Mouse (Mus musculus): Measurements from ENCODE around the gene Gm49396. TPM values are rescaled to one million over a fixed set of nuclear protein-coding genes. Genes with fewer than 3 reads are reported as not detected.

The Gm49396 gene
- polyA plus RNA-seq, 1 experiment from 2014 or later, result 4.1 TPM

DNA sequence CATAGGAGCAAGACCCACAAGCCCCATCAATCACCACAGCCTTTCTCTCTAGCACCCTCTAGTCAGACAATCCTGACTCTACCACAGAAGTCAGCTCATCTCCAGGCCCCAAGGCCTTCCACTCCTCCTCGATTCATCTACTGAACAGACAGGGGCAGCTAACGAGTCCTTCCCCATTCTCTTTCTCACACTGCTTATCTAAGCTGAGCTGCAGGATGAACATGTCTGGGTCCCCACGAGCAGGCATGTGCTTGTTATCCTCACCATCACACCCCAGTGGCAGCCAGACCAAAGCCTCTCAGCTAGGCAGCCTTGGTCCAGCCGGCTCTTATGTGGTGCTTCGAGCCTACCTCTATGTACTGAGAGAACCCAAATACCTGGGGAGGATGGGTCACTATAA, 9.2 kb downstream of the Gm49396 start:
- no peaks in the 10 kb centered on the region for H3K9me3 ChIP-seq (replicated peaks; ENCODE audit: control insufficient read depth, low read length)
- peaks cover 7% of the 10 kb centered on the region for H3K4me1 ChIP-seq (ENCODE audit: control insufficient read depth, low read depth, low read length)
- no peaks in the 10 kb centered on the region for H3K27me3 ChIP-seq (ENCODE audit: control insufficient read depth, insufficient read depth, low read depth, low read length)
- 46% methylated on average over 5 of the region's 5 CpGs for WGBS (ENCODE audit: insufficient replicate concordance)
- ATAC-seq (ENCODE audit: low read depth), result peak; percentile 27; the same call in 1 of the 2 replicates
- H3K36me3 ChIP-seq (ENCODE audit: control insufficient read depth, insufficient read depth), result peaks cover 82% of the 10 kb centered on the region
- H3K4me2 ChIP-seq (ENCODE audit: low read depth, low read length), result no peak overlapping the region
- H3K4me3 ChIP-seq (ENCODE audit: low read depth, low read length), result no peak overlapping the region
- no peak overlapping the region for H3K9ac ChIP-seq (ENCODE audit: low read depth, low read length)
- H3K27ac ChIP-seq (ENCODE audit: low read length), result no peak overlapping the region

DNA sequence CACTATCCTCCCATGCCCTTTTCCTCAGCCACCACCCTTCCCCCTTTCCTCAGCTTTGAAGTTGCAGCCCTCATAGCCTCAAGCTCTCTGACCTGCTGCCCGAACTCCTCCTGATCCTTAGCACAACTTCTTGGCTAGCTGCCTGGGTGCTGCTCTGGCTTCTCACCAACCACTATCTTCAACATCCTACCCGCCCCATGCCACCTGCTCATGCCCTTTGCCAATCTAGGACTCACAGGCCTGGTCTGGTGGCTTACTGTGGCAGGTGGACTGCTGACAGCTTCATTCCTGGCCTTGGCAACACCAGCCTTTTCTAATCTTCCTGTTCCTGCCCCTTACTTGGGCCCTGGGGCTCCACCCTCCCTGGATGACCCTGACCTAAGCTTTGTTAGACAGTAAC, 9.8 kb downstream of the Gm49396 start:
- no peaks in the 10 kb centered on the region for H3K9me3 ChIP-seq (replicated peaks; ENCODE audit: control insufficient read depth, low read length)
- H3K27me3 ChIP-seq (ENCODE audit: control insufficient read depth, insufficient read depth, low read depth, low read length), result no peaks in the 10 kb centered on the region
- peaks cover 85% of the 10 kb centered on the region for H3K36me3 ChIP-seq (ENCODE audit: control insufficient read depth, insufficient read depth)
- no peak overlapping the region for H3K27ac ChIP-seq (ENCODE audit: low read length)
- ATAC-seq (ENCODE audit: low read depth), result 0 out of 2 replicates have a peak, but pooled peaks have one; percentile 28
- H3K4me3 ChIP-seq (ENCODE audit: low read depth, low read length), result no peak overlapping the region
- peaks cover 7% of the 10 kb centered on the region for H3K4me1 ChIP-seq (ENCODE audit: control insufficient read depth, low read depth, low read length)
- no peak overlapping the region for H3K4me2 ChIP-seq (ENCODE audit: low read depth, low read length)
- WGBS (ENCODE audit: insufficient replicate concordance), result 55% methylated on average over 2 of the region's 2 CpGs
- H3K9ac ChIP-seq (ENCODE audit: low read depth, low read length), result no peak overlapping the region

DNA sequence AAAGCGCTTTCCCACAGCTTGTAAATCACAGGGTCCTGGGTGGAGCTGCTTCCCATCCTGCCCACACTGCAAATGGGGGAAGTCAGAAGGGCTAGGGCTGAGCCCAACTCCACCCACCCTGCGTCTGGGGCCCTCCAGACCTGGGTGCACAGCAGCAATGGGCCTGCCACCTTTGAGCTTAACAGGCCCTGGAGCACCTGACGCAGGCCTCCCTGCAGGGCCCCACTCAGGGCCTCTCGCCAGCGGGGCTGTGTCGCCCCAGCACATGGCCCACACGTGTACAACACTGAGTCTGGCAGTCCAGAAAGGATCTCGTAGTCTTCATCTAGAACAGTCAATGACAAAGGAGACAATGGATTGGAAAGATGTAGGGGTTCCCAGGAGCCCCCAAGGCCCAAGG, 16.8 kb downstream of the Gm49396 start:
- Histone ChIP-seq H3K4me2 (ENCODE audit: low read depth, low read length) (no peak overlapping the region), H3K27me3 (ENCODE audit: control insufficient read depth, insufficient read depth, low read depth, low read length) (no peaks in the 10 kb centered on the region), H3K9me3 (replicated peaks; ENCODE audit: control insufficient read depth, low read length) (no peaks in the 10 kb centered on the region), H3K4me3 (ENCODE audit: low read depth, low read length) (no peak overlapping the region), H3K27ac (ENCODE audit: low read length) (no peak overlapping the region), H3K9ac (ENCODE audit: low read depth, low read length) (no peak overlapping the region), H3K4me1 (ENCODE audit: control insufficient read depth, low read depth, low read length) (no peaks in the 10 kb centered on the region), H3K36me3 (ENCODE audit: control insufficient read depth, insufficient read depth) (peaks cover 78% of the 10 kb centered on the region)
- no peak for ATAC-seq (ENCODE audit: low read depth)
- 77% methylated on average over 8 of the region's 8 CpGs for WGBS (ENCODE audit: insufficient replicate concordance)

DNA sequence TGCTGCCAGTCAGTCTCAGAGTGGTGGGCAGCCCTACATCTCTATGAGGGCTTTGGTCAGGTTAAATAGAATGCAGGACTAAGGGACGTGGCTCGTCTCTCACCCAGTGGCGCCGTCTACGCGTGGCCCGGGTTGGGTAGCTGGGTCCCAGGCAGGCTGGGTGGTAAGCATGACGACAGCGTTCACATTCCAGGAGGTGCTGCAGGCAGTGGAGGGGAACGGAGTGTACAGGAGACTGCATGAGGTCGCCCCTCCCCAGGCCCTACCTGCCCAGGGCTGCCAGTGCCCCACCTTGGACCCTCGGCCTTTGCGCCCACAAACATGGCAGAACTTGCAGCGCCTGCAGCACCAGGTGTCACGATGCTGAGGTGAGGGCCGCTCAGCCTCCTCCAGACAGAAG, 18.4 kb downstream of the Gm49396 start:
- Histone ChIP-seq H3K36me3 (ENCODE audit: control insufficient read depth, insufficient read depth) (peaks cover 79% of the 10 kb centered on the region), H3K9me3 (replicated peaks; ENCODE audit: control insufficient read depth, low read length) (no peaks in the 10 kb centered on the region), H3K27ac (ENCODE audit: low read length) (no peak overlapping the region), H3K27me3 (ENCODE audit: control insufficient read depth, insufficient read depth, low read depth, low read length) (no peaks in the 10 kb centered on the region), H3K4me2 (ENCODE audit: low read depth, low read length) (no peak overlapping the region), H3K4me3 (ENCODE audit: low read depth, low read length) (no peak overlapping the region), H3K4me1 (ENCODE audit: control insufficient read depth, low read depth, low read length) (peaks cover under 1% of the 10 kb centered on the region), H3K9ac (ENCODE audit: low read depth, low read length) (no peak overlapping the region)
- no peak for ATAC-seq (ENCODE audit: low read depth)
- whole genome bisulfite sequencing (ENCODE audit: insufficient replicate concordance), result 86% methylated on average over 16 of the region's 16 CpGs

DNA sequence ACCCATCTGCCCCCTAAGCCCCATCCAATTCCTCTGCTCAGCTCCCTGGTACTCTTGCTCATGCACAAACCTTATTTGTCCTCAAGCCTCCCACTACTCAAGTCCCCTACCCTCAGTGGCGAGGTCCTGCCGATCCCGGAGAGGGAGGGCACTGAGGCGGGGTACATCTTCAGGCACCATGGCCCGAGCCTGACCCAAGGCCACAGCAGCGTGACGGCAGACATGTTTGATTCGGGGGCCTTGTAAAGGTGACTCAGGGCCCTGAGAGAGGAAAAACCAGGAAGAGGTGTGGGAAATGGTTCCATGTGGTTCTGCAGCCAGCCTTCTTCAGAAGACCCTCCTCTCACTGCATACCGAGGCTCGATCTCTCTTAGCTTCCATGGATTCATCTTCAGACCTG, 21.2 kb downstream of the Gm49396 start:
- 86% methylated on average over 10 of the region's 10 CpGs for WGBS (ENCODE audit: insufficient replicate concordance)
- Histone ChIP-seq H3K27ac (ENCODE audit: low read length) (no peak overlapping the region), H3K4me1 (ENCODE audit: control insufficient read depth, low read depth, low read length) (peaks cover 14% of the 10 kb centered on the region), H3K27me3 (ENCODE audit: control insufficient read depth, insufficient read depth, low read depth, low read length) (no peaks in the 10 kb centered on the region), H3K4me2 (ENCODE audit: low read depth, low read length) (no peak overlapping the region), H3K9me3 (replicated peaks; ENCODE audit: control insufficient read depth, low read length) (no peaks in the 10 kb centered on the region), H3K4me3 (ENCODE audit: low read depth, low read length) (no peak overlapping the region), H3K36me3 (ENCODE audit: control insufficient read depth, insufficient read depth) (peaks cover 58% of the 10 kb centered on the region), H3K9ac (ENCODE audit: low read depth, low read length) (no peak overlapping the region)
- no peak for ATAC-seq (ENCODE audit: low read depth)

DNA sequence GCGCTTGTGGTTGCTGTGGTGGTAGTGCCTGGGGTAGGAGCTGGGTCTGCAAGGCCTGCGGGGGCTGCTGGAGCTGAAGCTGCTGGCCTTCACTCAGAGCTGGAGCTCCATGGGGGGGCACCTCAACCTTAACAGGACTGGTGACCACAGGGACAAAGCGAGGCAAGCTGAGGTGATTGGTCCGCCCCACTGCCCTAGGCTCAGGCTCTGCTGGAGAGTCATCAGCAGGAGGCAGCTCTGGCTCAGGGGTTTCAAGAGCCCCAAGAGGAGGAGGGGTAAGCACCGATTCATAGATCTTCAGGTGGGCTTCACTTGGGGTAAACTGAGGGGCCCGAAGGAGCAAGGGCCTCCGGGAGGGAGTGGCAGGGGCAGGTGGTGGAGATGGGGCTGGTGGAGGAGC, 22.0 kb downstream of the Gm49396 start:
- H3K4me3 ChIP-seq (ENCODE audit: low read depth, low read length), result no peak overlapping the region
- ATAC-seq (ENCODE audit: low read depth), result no peak
- no peak overlapping the region for H3K4me2 ChIP-seq (ENCODE audit: low read depth, low read length)
- H3K4me1 ChIP-seq (ENCODE audit: control insufficient read depth, low read depth, low read length), result peaks cover 22% of the 10 kb centered on the region
- peaks cover 49% of the 10 kb centered on the region for H3K36me3 ChIP-seq (ENCODE audit: control insufficient read depth, insufficient read depth)
- H3K27ac ChIP-seq (ENCODE audit: low read length), result no peak overlapping the region
- H3K9me3 ChIP-seq (replicated peaks; ENCODE audit: control insufficient read depth, low read length), result no peaks in the 10 kb centered on the region
- WGBS (ENCODE audit: insufficient replicate concordance), result 88% methylated on average over 7 of the region's 7 CpGs
- H3K9ac ChIP-seq (ENCODE audit: low read depth, low read length), result no peak overlapping the region
- no peaks in the 10 kb centered on the region for H3K27me3 ChIP-seq (ENCODE audit: control insufficient read depth, insufficient read depth, low read depth, low read length)

DNA sequence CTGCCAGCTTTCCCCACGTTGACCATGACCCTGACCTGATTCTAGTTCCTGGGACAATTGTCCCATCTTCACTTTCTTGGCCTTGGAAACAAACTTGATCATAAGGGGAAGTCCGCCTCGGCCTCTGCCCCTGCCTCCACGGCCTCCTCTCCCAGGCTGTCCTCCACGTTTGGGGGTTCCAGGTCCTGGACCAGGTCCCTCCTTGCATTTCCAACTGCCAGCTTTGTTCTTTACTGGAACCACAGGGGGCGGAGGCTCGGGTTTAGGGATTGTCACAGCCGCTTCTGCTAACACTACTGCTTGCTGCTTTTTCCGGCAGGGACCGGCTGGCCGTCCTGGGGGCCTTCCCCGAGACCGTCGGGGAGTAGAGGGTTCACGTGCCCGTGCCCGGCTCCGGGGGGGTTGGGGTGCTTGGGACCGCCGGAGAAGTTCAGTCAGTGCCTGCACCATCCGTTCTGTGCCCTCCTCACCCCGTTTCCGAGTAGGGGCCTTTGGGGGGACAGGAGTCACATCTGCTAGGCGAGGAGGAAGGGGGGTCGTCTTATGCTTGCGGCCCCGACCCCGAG, 23.4 kb downstream of the Gm49396 start:
- H3K4me3 ChIP-seq (ENCODE audit: low read depth, low read length), result no peak overlapping the region
- 88% methylated on average over 28 of the region's 28 CpGs for WGBS (ENCODE audit: insufficient replicate concordance)

DNA sequence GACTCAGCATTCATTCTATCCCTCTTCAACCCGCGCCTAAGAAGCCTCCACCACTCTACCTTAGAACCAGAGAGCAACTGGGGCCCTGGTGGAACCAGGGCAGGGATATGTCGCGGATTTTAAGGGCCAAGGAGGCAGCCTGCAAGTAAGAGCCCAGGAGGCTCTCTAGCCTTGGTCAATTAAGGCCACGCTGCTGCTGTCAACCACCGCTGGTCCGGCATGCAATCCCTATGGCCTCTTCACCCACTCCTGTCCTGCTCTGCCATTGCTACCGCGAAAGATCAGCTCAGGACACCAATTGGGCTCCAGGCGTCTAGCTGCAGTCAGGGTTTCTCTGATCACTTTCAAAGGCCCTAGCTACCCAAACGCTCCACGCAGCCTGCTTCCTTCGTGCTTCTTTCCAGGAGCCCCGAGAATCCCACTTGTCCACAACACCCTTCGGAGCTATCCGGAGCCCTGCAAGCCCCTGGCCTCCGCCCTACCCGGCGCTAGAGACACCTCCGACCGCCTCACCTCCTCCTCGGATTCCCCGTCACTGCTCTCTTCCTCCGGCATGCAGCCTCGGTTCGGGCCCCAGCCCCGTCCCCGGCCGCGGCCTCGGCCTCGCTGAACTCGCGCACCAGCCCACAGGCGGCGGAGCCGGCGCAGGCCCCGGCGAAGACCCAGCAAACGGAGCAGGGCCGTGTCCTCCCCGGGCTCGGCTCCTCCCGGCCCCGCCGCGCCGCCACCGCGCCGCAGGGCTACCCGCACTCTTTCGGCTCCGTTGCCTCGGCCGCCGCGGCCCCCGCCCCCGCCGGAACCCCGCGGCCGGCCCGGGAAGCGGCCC, 24.9 kb downstream of the Gm49396 start:
- Histone ChIP-seq H3K4me1 (ENCODE audit: control insufficient read depth, low read depth, low read length) (peaks cover 22% of the 10 kb centered on the region), H3K27ac (ENCODE audit: low read length) (peak overlapping the region; percentile 87), H3K9me3 (replicated peaks; ENCODE audit: control insufficient read depth, low read length) (no peaks in the 10 kb centered on the region), H3K9ac (ENCODE audit: low read depth, low read length) (peak overlapping the region; percentile 99), H3K4me3 (ENCODE audit: low read depth, low read length) (peak overlapping the region; percentile 95), H3K36me3 (ENCODE audit: control insufficient read depth, insufficient read depth) (peaks cover 33% of the 10 kb centered on the region), H3K27me3 (ENCODE audit: control insufficient read depth, insufficient read depth, low read depth, low read length) (no peaks in the 10 kb centered on the region), H3K4me2 (ENCODE audit: low read depth, low read length) (peak overlapping the region; percentile 93)
- ATAC-seq (ENCODE audit: low read depth), result peak; percentile 11
- under 1% methylated on average over 54 of the region's 67 CpGs for WGBS (ENCODE audit: insufficient replicate concordance)

More for the DNA sequence above, 23.4 kb downstream of the Gm49396 start:
- Histone ChIP-seq H3K27ac (ENCODE audit: low read length) (no peak overlapping the region), H3K9me3 (replicated peaks; ENCODE audit: control insufficient read depth, low read length) (no peaks in the 10 kb centered on the region), H3K4me2 (ENCODE audit: low read depth, low read length) (peak overlapping the region; percentile 93; the same call in 1 of the 2 replicates), H3K27me3 (ENCODE audit: control insufficient read depth, insufficient read depth, low read depth, low read length) (no peaks in the 10 kb centered on the region), H3K4me1 (ENCODE audit: control insufficient read depth, low read depth, low read length) (peaks cover 22% of the 10 kb centered on the region), H3K36me3 (ENCODE audit: control insufficient read depth, insufficient read depth) (peaks cover 41% of the 10 kb centered on the region), H3K9ac (ENCODE audit: low read depth, low read length) (no peak overlapping the region; the same call in 1 of the 2 replicates)
- no peak for ATAC-seq (ENCODE audit: low read depth)

Measured in liver, embryonic 16.5 days (tissue).